Mouse (Mus musculus) T-helper 1 cell (primary cell): ENCODE measurements at regions not wholly inside any gene's neighbourhood (a gene's known extent, or its start where the extent isn't known, plus 50 kb on each side); places are given as distances from the start of the nearest gene placed in this dataset.
"Not testable (repeated sequence)": the region's sequence is repeated elsewhere in the genome, so short reads cannot be mapped to it uniquely, and the experiment has no call there.

ENCODE experiments used
- in situ Hi-C: fragments of 300-600 bp; cut with MboI, MseI; formaldehyde crosslinking; loops from one replicate; pipeline ENCODE4 v1.15.1; 2025; ENCODE audit warnings: high pct_unique_total_duplicates

GRCm38 (mm10) chr12:69486903-69487302 is 95.9 kb downstream of the Vcpkmt start:
- in situ Hi-C loops = no loop called here

DNA sequence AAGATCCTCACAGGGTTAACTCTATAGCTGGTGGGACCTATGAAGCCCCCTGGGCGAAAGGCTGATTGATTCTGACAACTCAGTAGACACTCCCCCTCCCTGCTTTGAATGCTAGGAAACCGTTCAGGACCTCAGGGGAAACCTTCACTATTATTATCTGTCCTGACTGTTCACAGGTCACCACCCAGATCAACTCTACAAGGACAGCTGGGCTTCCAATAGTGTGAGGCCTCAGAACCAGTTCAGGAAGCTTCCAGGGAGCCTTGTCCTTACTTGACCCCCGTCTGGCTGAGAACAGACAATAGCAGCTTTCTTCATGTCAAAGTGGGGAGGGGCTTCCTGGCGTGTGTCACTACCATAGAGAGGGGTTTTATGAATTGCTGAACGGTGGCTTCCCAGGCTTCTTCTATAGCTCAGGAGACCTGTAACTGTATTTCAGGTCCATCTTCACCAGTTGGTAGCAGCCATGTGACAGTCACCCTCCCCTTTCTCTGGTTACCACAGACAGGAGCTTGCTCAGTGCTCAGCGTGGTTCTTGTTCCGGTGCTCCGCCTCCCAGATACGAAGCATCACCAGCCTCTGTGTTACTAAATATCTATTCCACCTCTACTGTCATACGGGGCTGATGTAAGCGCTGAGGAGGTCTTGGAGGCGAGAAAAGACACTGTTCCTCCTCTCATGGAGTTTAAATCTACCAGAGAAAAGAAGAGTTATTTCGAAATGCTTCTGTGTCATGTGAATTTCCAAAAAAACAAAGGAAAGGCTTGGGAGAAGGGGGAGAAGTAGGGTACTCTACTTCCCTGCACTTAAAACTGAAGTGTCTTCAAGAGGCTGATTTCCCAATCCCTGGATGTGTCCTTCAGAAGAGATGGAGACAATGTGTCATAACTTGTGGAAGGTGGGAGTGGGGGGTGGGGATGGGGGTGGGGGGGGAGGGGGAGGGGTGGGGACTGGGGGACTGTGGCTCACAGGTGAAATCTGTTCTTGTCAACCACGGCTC is 96.9 kb downstream of the Vcpkmt start:
- in situ Hi-C loops = no loop called here

DNA sequence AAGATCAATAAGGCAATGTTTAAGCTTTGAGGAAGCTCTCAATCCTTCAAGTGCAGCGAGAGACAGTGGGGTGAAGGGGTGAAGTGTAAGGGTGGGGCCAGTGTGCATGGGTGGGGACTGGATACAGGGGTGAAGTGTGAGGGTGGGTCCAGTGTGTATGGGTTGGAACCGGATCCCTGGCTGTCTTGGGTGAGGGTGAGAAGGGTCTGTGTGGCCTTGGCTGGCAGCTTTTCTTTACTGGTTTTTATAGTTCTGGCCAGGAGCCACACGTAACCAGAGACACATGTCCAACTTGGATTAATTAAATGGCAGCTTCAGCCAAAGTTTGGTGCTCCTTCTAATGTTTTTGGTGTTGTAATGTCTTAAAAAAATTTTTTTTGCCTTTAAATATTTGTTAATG is 101.4 kb downstream of the Vcpkmt start:
- in situ Hi-C loops = no loop called here

- in situ Hi-C loops = no loop called here
Measured at GRCm38 (mm10) chr12:69476631-69477091, 104.4 kb upstream of the Gm9887 start.

DNA sequence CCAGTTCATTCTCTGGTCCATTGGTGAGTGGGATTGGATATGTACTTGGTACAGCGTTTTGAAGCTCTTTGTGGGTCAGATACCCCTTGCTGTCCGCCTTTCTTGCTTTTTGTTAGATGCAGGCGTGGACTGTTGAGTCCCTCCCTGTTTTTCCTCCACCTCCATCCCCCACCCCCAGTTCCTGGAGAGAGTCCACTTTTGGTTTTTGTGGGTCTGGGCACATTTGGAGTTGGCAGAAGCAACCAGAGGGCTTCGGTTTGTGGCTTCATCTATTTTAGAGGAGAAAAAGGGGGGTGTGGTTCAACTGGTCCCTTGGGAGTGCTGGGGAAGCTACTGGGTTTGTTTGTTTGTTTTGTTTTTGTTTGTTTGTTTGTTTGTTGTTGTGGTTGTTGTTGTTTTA is 103.9 kb upstream of the Gm9887 start:
- in situ Hi-C loops = no loop called here

GRCm38 (mm10) chr12:69474916-69475661 is 102.8 kb upstream of the Gm9887 start:
- in situ Hi-C loops = no loop called here

GRCm38 (mm10) chr12:69474141-69474915 is 102.1 kb upstream of the Gm9887 start:
- in situ Hi-C loops = no loop called here

GRCm38 (mm10) chr12:69473379-69474057 is 101.3 kb upstream of the Gm9887 start:
- in situ Hi-C loops = no loop called here

DNA sequence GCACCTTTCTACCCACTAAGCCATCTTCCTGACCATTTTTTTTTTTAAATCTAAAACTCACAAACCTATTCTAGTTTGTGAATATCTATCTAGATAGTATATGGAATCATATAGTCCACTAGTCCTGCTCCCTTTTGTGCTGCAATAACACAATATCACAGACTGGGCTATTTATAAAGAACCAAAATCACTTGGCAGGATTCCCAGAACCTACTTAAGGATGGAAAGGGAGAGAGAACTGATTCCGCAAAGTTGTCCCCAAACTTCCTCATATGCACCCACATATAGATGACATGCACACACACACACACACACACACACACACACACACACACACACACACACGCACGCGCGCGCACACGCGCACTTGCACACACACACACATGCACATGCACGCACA is 100.7 kb upstream of the Gm9887 start:
- in situ Hi-C loops = no loop called here

- in situ Hi-C loops = no loop called here
Measured at GRCm38 (mm10) chr12:69471876-69472275, 99.6 kb upstream of the Gm9887 start.

- in situ Hi-C loops = no loop called here
Measured at GRCm38 (mm10) chr12:69469004-69469403, 96.7 kb upstream of the Gm9887 start.

DNA sequence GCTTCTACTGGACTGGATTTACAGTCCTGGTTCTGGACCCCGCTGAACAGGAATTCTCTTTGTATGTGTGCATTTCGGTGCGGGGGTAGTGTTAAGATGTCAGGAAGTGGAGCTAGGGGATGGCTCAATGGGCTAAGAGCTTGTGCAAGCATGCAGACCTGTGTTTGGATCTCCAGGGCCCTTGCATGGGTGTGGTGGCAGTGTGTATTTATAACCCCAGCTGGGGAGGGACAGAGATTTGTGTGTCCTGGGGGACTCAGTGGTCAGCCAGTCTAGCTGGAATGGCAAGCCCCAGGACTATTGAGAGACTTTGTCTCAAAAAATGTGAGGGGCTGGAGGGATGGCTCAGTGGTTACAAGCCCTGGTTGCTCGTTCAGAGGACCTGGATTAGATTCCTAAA is 95.1 kb upstream of the Gm9887 start:
- in situ Hi-C loops = no loop called here

GRCm38 (mm10) chr12:69464906-69465305 is 92.6 kb upstream of the Gm9887 start:
- in situ Hi-C loops = no loop called here

GRCm38 (mm10) chr12:69463327-69463726 is 91.1 kb upstream of the Gm9887 start:
- in situ Hi-C loops = not testable (repeated sequence)

- in situ Hi-C loops = no loop called here
Measured at GRCm38 (mm10) chr12:69461888-69462840, 89.9 kb upstream of the Gm9887 start.

GRCm38 (mm10) chr12:69460552-69461079 is 88.4 kb upstream of the Gm9887 start:
- in situ Hi-C loops = no loop called here

GRCm38 (mm10) chr12:69458170-69458841 is 86.0 kb upstream of the Gm9887 start:
- in situ Hi-C loops = loop anchor here (5.0 kb wide), 1 partner anchor 76 kb away; no protein-coding TSS in a partner anchor

GRCm38 (mm10) chr12:69456746-69457145 is 84.5 kb upstream of the Gm9887 start:
- in situ Hi-C loops = loop anchor here (5.0 kb wide), 1 partner anchor 74 kb away; no protein-coding TSS in a partner anchor

GRCm38 (mm10) chr12:69456116-69456515 is 83.9 kb upstream of the Gm9887 start:
- in situ Hi-C loops = loop anchor here (5.0 kb wide), 1 partner anchor 74 kb away; no protein-coding TSS in a partner anchor
